Mouse (Mus musculus) liver, embryonic 14.5 days (tissue): ENCODE measurements around the gene Olfr1366.

Source experiments
- CTCF ChIP-seq: IDR thresholded peaks from 2 replicates; pipeline ENCODE4 v1.5.1; 2016; ENCODE audit warnings: antibody characterized with exemption, low read depth, control low read depth
- EP300 ChIP-seq: IDR thresholded peaks from 2 replicates; pipeline ENCODE4 v1.6.1; 2016; ENCODE audit warnings: antibody characterized with exemption, low read depth

GRCm38 (mm10) chr13:21530781-21531201 is 11.8 kb downstream of the Olfr1366 start, which contains the start of gene Zkscan8:
- TF ChIP-seq CTCF, result no peak
- TF ChIP-seq EP300, result no peak
